Mouse (Mus musculus) neural tube, embryonic 10.5 days (tissue): ENCODE results near the gene Cyp2u1.
A peak's percentile ranks its signal among the peaks of the same experiment; 100 is the strongest.

ENCODE experiments used
- DNase-seq: peaks from one replicate; pipeline ENCODE4 v3.0.0-alpha.2; 2017; ENCODE audit warnings: low spot score; ENCODE audit errors: extremely low spot score

Cyp2u1 gene

DNA sequence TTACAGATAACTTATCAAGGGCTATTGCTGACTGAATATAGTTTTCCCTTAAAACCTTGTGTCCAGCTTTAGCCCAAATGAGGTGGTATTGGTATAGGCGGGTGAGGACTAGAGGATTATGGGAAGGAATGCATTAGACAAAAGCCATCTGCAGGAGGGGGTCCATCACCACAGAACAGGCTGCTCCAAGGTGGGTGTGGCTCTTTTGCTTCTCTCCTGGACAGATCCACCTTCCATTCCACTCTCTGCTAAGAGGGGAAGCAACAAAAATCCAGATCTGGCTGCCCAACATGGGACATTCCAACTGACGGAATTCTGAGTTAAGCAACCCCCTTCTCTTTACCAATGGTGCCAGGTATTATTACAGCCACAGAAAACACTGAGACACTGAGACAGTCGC is 44.1 kb downstream of the Cyp2u1 start:
- no peak for DNase-seq

DNA sequence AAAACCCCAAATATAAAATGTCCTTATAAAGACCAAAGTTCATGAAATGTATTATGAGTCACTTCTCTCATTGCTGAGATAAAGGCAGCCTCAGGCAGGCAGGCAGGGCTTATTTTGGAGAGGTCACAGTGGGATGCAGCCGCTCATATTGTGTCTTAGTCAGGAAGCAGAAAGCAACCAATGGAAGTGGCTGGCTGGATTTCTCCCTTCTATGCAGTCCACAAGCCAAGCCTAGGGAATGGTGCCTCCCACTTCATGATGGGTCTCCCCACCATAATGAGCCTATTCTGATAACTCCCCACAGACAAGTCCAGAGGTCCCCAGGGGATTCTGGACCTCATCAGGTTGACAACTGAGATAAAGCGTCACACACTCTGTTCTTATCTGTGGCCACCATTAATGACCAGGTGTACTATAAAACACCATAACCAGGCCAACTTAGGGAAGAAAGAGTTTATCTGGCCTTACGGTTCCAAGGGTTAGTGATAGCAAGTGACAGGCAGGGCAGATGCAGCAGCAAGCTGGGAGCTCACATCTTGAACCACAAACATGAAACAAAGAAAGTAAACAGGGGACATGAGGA is 47.5 kb downstream of the Cyp2u1 start:
- no peak for DNase-seq

DNA sequence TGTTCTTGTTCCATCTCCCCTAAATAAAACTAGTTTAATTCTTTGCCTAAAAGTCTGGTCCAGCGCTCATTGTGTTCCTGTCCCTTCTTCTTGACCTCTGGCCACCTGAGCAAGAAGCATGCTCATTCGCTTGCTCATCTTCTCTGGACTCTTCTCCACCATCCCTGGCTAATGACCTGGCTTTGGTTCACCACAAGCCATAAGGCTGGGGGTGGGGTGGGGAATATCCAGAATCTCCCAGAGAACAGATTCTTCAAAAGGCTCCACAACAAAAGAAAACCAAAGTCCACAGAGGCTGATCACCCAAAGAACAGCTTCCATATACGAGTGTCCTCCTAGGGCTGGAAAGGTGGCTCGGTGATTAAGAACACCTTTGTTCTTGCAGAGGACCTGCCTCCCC is 48.0 kb downstream of the Cyp2u1 start:
- DNase-seq: no peak

DNA sequence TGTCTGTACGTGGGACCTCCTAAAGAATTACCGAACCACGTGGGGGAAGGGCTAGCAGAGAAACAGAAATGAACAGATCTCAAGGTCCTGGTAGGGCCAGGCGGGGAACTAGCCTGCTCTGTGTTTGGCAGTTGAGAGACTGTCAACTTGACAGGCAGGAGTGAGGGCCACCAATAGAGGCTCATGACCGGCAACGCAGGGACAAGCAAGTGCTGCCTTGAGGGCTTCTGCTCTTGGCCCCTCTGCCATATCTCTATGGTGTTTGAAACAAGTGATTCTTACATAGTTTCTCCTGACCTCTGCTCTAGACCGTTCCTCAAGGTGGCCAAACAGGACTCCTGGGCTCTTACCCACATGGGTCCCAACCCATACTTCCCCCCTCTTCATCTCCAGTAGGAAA is 51.4 kb downstream of the Cyp2u1 start:
- no peak for DNase-seq

DNA sequence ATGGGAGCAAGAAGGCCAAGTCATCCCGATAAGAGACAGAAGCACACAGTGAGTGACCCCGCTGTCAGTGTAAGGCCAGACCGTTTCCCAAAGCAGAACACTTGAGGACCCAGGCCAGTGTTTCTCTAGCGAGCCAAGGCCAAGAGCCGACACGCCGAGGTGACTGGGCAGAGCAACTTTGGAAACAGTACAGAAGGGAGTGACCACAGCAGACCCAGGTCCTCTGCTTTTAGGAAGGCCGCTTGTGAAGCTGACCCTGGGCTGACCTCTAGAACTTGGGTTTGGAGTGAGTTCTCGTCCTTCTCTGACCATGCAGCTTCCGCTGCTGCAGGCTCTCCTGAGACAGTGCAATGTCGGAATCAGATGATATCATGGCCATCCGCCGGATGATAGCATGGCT is 52.0 kb downstream of the Cyp2u1 start:
- DNase-seq: no peak

DNA sequence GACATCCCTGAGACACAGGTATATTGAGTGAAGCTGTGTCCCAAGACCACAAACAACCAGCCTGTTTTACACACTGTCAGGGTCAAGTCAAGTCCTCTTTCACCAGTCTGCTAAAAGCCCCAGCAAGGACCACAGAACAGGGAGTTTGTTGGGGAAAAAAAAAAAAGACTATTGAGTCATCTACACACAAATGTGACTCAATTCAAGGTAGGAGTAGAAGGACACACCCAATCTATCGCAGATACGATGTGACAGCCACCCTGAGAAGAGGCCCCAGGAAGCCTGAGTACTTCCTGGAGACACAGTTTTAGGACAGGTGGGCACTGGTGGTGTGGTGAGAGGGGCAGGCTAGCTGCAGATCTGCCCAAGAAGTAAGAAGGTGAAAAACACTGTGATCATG is 52.7 kb downstream of the Cyp2u1 start:
- DNase-seq: no peak

DNA sequence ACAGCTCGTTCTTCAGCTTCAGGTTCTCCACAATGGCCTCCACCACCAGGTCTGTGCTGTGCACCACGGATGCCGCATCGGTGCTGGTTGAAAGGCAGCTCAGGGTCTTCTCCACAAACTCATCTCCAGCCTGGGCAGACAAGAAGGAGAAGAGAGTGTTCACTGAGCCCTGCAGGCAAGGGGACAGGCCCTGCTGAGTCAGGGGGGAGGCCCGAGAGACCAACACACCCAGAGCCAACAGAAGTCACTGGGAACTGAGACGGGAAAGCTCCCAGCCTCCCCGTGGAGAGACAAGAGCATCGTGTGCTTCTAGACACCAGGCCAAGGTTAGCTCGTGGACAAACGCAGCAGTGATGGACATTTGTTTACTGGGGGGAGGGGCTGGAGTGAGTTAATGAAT is 54.6 kb downstream of the Cyp2u1 start:
- no peak for DNase-seq

DNA sequence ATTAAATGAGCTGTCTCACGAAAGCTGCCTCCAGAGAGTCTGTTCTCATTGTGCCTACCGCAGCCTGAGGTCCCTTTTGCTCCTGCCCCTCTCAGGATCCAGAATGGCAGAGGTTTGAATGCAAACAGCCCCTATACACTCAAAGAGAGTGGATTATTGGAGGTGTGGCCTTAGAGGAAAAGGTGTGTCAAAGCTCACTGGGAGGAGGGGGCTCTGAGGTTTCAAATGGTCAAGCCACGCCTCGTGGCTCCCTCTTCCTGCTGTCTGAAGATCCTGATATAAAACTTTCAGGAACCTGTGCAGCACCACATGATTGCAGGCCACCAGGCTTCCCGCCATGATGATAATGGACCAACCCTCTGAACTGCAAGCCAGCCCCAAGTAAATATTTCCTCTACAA is 55.2 kb downstream of the Cyp2u1 start:
- DNase-seq: no peak

DNA sequence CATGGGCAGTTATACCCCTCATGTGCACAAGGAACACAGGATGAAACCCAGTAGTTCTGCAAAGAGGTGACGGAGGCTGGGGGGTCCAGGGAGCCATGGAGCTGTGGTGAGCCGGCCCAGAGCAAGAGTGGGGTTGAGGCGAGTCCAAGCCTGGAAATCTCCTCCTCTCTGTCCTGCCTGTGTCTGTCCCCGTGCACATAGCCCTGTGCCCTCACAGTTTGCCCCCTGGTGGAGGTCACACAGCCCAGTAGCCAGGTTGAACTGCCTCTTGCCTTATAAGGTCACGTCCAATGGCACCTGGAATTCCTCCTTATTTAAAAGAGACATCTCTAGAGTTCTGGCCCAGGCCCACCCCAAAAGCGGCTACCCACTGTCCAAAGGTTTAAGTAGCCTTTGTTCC is 55.6 kb downstream of the Cyp2u1 start:
- no peak for DNase-seq

DNA sequence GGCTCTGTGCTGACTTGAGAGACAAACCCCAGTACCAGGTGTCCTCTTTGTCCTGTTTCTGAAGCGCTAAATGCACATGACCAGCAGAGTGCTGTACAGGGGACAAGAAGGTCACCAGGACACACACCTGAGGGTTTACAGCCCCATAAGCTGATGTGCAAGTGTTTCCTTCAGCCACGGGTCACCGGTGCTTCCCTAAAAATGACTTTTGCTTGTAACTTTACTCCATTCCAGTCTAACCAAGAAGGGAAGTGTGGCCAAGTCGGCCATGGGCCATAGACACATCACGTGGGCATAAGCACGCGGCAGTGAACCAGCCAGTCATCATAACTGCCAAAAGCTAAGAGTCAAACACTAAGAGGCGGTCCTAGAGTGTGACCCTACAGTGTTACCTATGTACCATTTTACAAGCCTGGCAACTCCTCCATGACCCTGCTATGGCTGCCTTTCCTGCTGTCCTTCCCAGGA is 56.4 kb downstream of the Cyp2u1 start:
- no peak for DNase-seq

DNA sequence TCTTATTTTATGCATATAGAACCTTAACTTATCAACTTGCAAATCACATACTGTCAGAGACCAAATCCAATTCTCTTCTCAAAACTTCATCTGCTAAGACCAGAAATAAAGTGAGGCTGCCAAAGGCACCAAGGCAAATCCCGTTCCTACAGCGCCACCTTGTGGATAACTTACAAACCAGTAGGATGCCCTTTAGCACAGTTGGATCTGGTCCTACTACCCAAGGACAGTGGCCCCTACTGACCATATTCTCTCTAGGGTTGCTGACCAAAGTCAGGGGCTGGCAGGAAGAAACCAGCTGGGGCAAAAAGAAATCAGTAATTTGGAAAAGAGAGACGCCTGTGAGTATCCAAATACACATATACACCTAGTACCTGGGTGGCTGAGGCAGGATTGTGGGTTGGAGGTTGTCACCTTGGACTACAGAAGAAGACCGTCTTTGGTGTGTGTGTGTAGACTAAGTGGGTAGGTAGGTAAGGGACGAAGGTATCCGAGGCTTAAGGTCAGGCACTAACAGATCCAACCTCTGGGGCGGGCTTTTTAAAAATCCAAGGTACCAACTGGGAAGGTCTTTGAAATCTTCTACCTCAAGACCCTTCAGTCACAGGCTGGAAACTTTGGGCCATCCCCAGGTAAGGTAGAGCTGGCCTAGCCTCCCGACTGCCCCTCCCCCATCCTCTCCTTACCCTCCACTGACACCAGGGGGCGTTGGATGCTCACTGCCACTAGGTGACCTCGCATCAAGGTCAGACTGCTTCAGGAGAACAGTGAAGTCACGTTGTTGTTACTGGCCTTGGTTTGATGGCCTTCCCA is 57.1 kb downstream of the Cyp2u1 start:
- peak; percentile 63 for DNase-seq
